Mouse (Mus musculus): ENCODE results near the gene Cldn10. TPM values are rescaled to one million over a fixed set of nuclear protein-coding genes. Genes with fewer than 3 reads are reported as not detected.

Gene Cldn10
- polyA plus RNA-seq, 1 experiment from 2014 or later = 0.30 TPM

GRCm38 (mm10) chr14:118838556-118839120 is 50.9 kb downstream of the Cldn10 start:
- Histone ChIP-seq H3K4me1 (replicated peaks; ENCODE audit: control insufficient read depth, insufficient read depth, low read length) (peaks cover 10% of the 10 kb centered on the region; the same call in 1 of the 2 replicates), H3K4me3 (ENCODE audit: low read depth, low read length) (no peak overlapping the region), H3K4me2 (no peak overlapping the region), H3K9me3 (ENCODE audit: control insufficient read depth, low read length) (no peaks in the 10 kb centered on the region), H3K27me3 (replicated peaks; ENCODE audit: control insufficient read depth, insufficient read depth, low read length) (no peaks in the 10 kb centered on the region), H3K9ac (ENCODE audit: low read depth, low read length) (no peak overlapping the region), H3K27ac (ENCODE audit: low read depth, low read length) (no peak overlapping the region), H3K36me3 (ENCODE audit: control insufficient read depth, insufficient read depth, low read length) (no peaks in the 10 kb centered on the region)
- DNase-seq (ENCODE audit: low spot score) (no peak), ATAC-seq (replicated peaks; ENCODE audit: low FRiP score) (no peak)
- WGBS = 65% methylated on average over 8 of the region's 8 CpGs

- H3K9ac ChIP-seq (ENCODE audit: low read depth, low read length) = no peak overlapping the region
- WGBS = 71% methylated on average over 5 of the region's 5 CpGs
- DNase-seq (ENCODE audit: low spot score) = no peak
- ATAC-seq (replicated peaks; ENCODE audit: low FRiP score) = no peak
- no peaks in the 10 kb centered on the region for H3K27me3 ChIP-seq (replicated peaks; ENCODE audit: control insufficient read depth, insufficient read depth, low read length)
- no peaks in the 10 kb centered on the region for H3K36me3 ChIP-seq (ENCODE audit: control insufficient read depth, insufficient read depth, low read length)
- H3K27ac ChIP-seq (ENCODE audit: low read depth, low read length) = no peak overlapping the region
- no peak overlapping the region for H3K4me3 ChIP-seq (ENCODE audit: low read depth, low read length)
- peaks cover 10% of the 10 kb centered on the region; the same call in 1 of the 2 replicates for H3K4me1 ChIP-seq (replicated peaks; ENCODE audit: control insufficient read depth, insufficient read depth, low read length)
- no peaks in the 10 kb centered on the region for H3K9me3 ChIP-seq (ENCODE audit: control insufficient read depth, low read length)
- H3K4me2 ChIP-seq = no peak overlapping the region
Measured at GRCm38 (mm10) chr14:118839416-118839815, 51.7 kb downstream of the Cldn10 start.

- Histone ChIP-seq H3K36me3 (ENCODE audit: control insufficient read depth, insufficient read depth, low read length) (no peaks in the 10 kb centered on the region), H3K9me3 (ENCODE audit: control insufficient read depth, low read length) (no peaks in the 10 kb centered on the region), H3K27ac (ENCODE audit: low read depth, low read length) (no peak overlapping the region), H3K4me1 (replicated peaks; ENCODE audit: control insufficient read depth, insufficient read depth, low read length) (peaks cover 10% of the 10 kb centered on the region; the same call in 1 of the 2 replicates), H3K27me3 (replicated peaks; ENCODE audit: control insufficient read depth, insufficient read depth, low read length) (no peaks in the 10 kb centered on the region), H3K9ac (ENCODE audit: low read depth, low read length) (no peak overlapping the region), H3K4me3 (ENCODE audit: low read depth, low read length) (no peak overlapping the region), H3K4me2 (no peak overlapping the region)
- 94% methylated on average over 1 of the region's 1 CpGs for WGBS
- ATAC-seq (replicated peaks; ENCODE audit: low FRiP score) = no peak
- no peak for DNase-seq (ENCODE audit: low spot score)
Measured at GRCm38 (mm10) chr14:118840027-118840426, 52.3 kb downstream of the Cldn10 start.

- Histone ChIP-seq H3K4me2 (no peak overlapping the region), H3K27me3 (replicated peaks; ENCODE audit: control insufficient read depth, insufficient read depth, low read length) (no peaks in the 10 kb centered on the region), H3K36me3 (ENCODE audit: control insufficient read depth, insufficient read depth, low read length) (no peaks in the 10 kb centered on the region), H3K27ac (ENCODE audit: low read depth, low read length) (no peak overlapping the region), H3K4me3 (ENCODE audit: low read depth, low read length) (no peak overlapping the region), H3K4me1 (replicated peaks; ENCODE audit: control insufficient read depth, insufficient read depth, low read length) (peaks cover 3% of the 10 kb centered on the region; the same call in 1 of the 2 replicates), H3K9me3 (ENCODE audit: control insufficient read depth, low read length) (no peaks in the 10 kb centered on the region), H3K9ac (ENCODE audit: low read depth, low read length) (no peak overlapping the region)
- DNase-seq (ENCODE audit: low spot score) = no peak
- 78% methylated on average over 3 of the region's 3 CpGs for WGBS
- ATAC-seq (replicated peaks; ENCODE audit: low FRiP score) = no peak
Measured at GRCm38 (mm10) chr14:118842353-118842752, 54.6 kb downstream of the Cldn10 start.

- no peak overlapping the region for H3K4me2 ChIP-seq
- H3K27ac ChIP-seq (ENCODE audit: low read depth, low read length) = no peak overlapping the region
- H3K4me1 ChIP-seq (replicated peaks; ENCODE audit: control insufficient read depth, insufficient read depth, low read length) = no peaks in the 10 kb centered on the region
- H3K36me3 ChIP-seq (ENCODE audit: control insufficient read depth, insufficient read depth, low read length) = no peaks in the 10 kb centered on the region
- 83% methylated on average over 10 of the region's 10 CpGs for WGBS
- ATAC-seq (replicated peaks; ENCODE audit: low FRiP score) = no peak
- H3K4me3 ChIP-seq (ENCODE audit: low read depth, low read length) = no peak overlapping the region
- no peaks in the 10 kb centered on the region for H3K27me3 ChIP-seq (replicated peaks; ENCODE audit: control insufficient read depth, insufficient read depth, low read length)
- H3K9me3 ChIP-seq (ENCODE audit: control insufficient read depth, low read length) = no peaks in the 10 kb centered on the region
- no peak overlapping the region for H3K9ac ChIP-seq (ENCODE audit: low read depth, low read length)
- no peak for DNase-seq (ENCODE audit: low spot score)
Measured at GRCm38 (mm10) chr14:118846834-118847233, 59.1 kb downstream of the Cldn10 start.

- Histone ChIP-seq H3K27me3 (replicated peaks; ENCODE audit: control insufficient read depth, insufficient read depth, low read length) (no peaks in the 10 kb centered on the region; the same call in 1 of the 2 replicates), H3K27ac (ENCODE audit: low read depth, low read length) (no peak overlapping the region), H3K9ac (ENCODE audit: low read depth, low read length) (no peak overlapping the region), H3K4me1 (replicated peaks; ENCODE audit: control insufficient read depth, insufficient read depth, low read length) (no peaks in the 10 kb centered on the region), H3K36me3 (ENCODE audit: control insufficient read depth, insufficient read depth, low read length) (no peaks in the 10 kb centered on the region), H3K9me3 (ENCODE audit: control insufficient read depth, low read length) (no peaks in the 10 kb centered on the region), H3K4me2 (no peak overlapping the region), H3K4me3 (ENCODE audit: low read depth, low read length) (no peak overlapping the region)
- 70% methylated on average over 7 of the region's 7 CpGs for WGBS
- DNase-seq (ENCODE audit: low spot score) (no peak), ATAC-seq (replicated peaks; ENCODE audit: low FRiP score) (no peak)
Measured at GRCm38 (mm10) chr14:118848171-118848570, 60.5 kb downstream of the Cldn10 start.

GRCm38 (mm10) chr14:118850011-118850695 is 62.4 kb downstream of the Cldn10 start:
- no peak overlapping the region for H3K4me3 ChIP-seq (ENCODE audit: low read depth, low read length)
- ATAC-seq (replicated peaks; ENCODE audit: low FRiP score) = no peak
- no peak overlapping the region for H3K4me2 ChIP-seq
- no peak overlapping the region for H3K27ac ChIP-seq (ENCODE audit: low read depth, low read length)
- peaks cover 18% of the 10 kb centered on the region for H3K27me3 ChIP-seq (replicated peaks; ENCODE audit: control insufficient read depth, insufficient read depth, low read length)
- no peaks in the 10 kb centered on the region for H3K9me3 ChIP-seq (ENCODE audit: control insufficient read depth, low read length)
- H3K9ac ChIP-seq (ENCODE audit: low read depth, low read length) = no peak overlapping the region
- peaks cover 11% of the 10 kb centered on the region for H3K4me1 ChIP-seq (replicated peaks; ENCODE audit: control insufficient read depth, insufficient read depth, low read length)
- no peaks in the 10 kb centered on the region for H3K36me3 ChIP-seq (ENCODE audit: control insufficient read depth, insufficient read depth, low read length)
- DNase-seq (ENCODE audit: low spot score) = no peak
- WGBS = 73% methylated on average over 11 of the region's 11 CpGs

GRCm38 (mm10) chr14:118850696-118851035 is 63.0 kb downstream of the Cldn10 start:
- ATAC-seq (replicated peaks; ENCODE audit: low FRiP score) (no peak), DNase-seq (ENCODE audit: low spot score) (no peak)
- Histone ChIP-seq H3K36me3 (ENCODE audit: control insufficient read depth, insufficient read depth, low read length) (no peaks in the 10 kb centered on the region), H3K27ac (ENCODE audit: low read depth, low read length) (no peak overlapping the region), H3K27me3 (replicated peaks; ENCODE audit: control insufficient read depth, insufficient read depth, low read length) (peaks cover 20% of the 10 kb centered on the region), H3K4me3 (ENCODE audit: low read depth, low read length) (no peak overlapping the region), H3K9ac (ENCODE audit: low read depth, low read length) (no peak overlapping the region), H3K4me1 (replicated peaks; ENCODE audit: control insufficient read depth, insufficient read depth, low read length) (peaks cover 14% of the 10 kb centered on the region), H3K9me3 (ENCODE audit: control insufficient read depth, low read length) (no peaks in the 10 kb centered on the region), H3K4me2 (no peak overlapping the region)
- 51% methylated on average over 4 of the region's 4 CpGs for WGBS

GRCm38 (mm10) chr14:118851496-118852107 is 63.9 kb downstream of the Cldn10 start:
- Histone ChIP-seq H3K9me3 (ENCODE audit: control insufficient read depth, low read length) (no peaks in the 10 kb centered on the region), H3K27me3 (replicated peaks; ENCODE audit: control insufficient read depth, insufficient read depth, low read length) (peaks cover 25% of the 10 kb centered on the region), H3K27ac (ENCODE audit: low read depth, low read length) (no peak overlapping the region), H3K4me1 (replicated peaks; ENCODE audit: control insufficient read depth, insufficient read depth, low read length) (peaks cover 14% of the 10 kb centered on the region), H3K36me3 (ENCODE audit: control insufficient read depth, insufficient read depth, low read length) (no peaks in the 10 kb centered on the region), H3K9ac (ENCODE audit: low read depth, low read length) (no peak overlapping the region), H3K4me2 (no peak overlapping the region), H3K4me3 (ENCODE audit: low read depth, low read length) (no peak overlapping the region)
- 54% methylated on average over 6 of the region's 6 CpGs for WGBS
- DNase-seq (ENCODE audit: low spot score) (no peak), ATAC-seq (replicated peaks; ENCODE audit: low FRiP score) (no peak)

Measured in liver, embryonic 11.5 days (tissue).